In the genomic region with DNA sequence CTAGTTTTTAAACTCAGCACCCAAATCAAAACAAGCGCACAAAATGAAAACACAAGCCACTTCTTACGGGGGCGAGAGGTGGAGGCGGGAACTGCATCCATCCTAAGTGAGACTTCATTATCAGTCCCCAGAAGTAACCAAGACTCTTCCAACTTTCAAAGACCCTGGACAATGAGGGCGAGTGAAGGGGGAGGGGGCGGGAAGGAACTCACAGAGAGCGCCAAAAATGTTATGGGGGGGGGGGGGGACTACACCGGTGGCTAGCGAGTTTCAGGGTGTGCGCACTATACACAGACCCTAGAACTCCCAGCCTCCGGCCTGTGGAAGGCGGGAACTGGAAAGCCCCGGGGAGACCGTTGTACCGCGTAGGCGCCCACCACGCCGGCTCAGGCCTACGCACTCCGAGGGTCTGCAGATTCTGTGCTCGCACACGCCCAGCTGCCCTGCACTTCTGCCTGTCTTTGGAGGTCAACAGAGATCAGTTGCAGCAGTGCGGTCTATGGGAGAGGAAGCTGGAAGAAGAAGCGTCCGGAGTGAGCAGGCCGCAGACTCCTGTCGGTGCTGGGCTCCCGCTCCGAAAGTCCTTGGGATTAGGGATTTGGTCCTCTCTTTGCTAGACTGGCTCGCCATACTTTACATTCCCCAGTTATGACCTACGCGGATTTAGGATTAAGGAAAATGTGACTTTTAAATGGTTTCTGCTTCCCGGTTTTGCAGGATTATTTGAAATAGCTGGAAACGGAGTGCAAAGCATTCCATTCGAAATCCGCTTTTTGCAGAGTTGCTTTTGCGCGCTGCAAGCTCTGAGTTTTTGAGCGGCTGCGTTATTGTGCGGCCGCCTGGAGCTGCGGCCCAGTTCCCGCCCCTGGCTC, we compare ENCODE assay signal across 11 mouse cellular contexts. TPM values are rescaled to one million over a fixed set of nuclear protein-coding genes. Genes with fewer than 3 reads are reported as not detected.
DNase-seq lines count a peak whose midpoint lies in the region; ATAC-seq and TF ChIP-seq lines count a peak whose summit lies in the region.
"Had no signal": no experiment of that assay in that cellular context is flagged by ENCODE, and none has a peak within 500 bp of the region (broad histone marks: within the 10 kb centered on the region; RNA-seq: fewer than 3 reads in every experiment).

No protein-coding gene starts in this region.

- peaks cover 95% of the 10 kb centered on the region for H3K27me3 ChIP-seq in heart, embryonic 11.5 days (ENCODE audit: control insufficient read depth, insufficient read depth, low read length)
- H3K27me3 ChIP-seq in hindbrain, embryonic 11.5 days (ENCODE audit: control insufficient read depth, insufficient read depth, low read length), result peaks cover 94% of the 10 kb centered on the region
- H3K27me3 ChIP-seq in neural tube, embryonic 12.5 days (replicated peaks), result peaks cover 98% of the 10 kb centered on the region
- peaks cover 28% of the 10 kb centered on the region for H3K27me3 ChIP-seq in cerebellum, adult 2 months (ENCODE audit: control insufficient read depth, insufficient read depth, low read length)

- no peak overlapping the region for H3K9ac ChIP-seq in heart, embryonic 11.5 days (ENCODE audit: low read depth, low read length)
- no peak overlapping the region for H3K9ac ChIP-seq in hindbrain, embryonic 11.5 days (ENCODE audit: low read depth, low read length)
- no peak overlapping the region for H3K9ac ChIP-seq in neural tube, embryonic 12.5 days

- TF ChIP-seq CTCF in cerebellum, adult 2 months (IDR thresholded peaks at IDR 0.05; ENCODE audit: borderline replicate concordance, insufficient read depth, low read depth, low read length), result no peak

- H3K4me3 ChIP-seq in heart, embryonic 11.5 days (ENCODE audit: low read depth, low read length), result peak overlapping the region; percentile 27
- no peak overlapping the region for H3K4me3 ChIP-seq in hindbrain, embryonic 11.5 days (ENCODE audit: low read depth, low read length)
- H3K4me3 ChIP-seq in neural tube, embryonic 12.5 days, result no peak overlapping the region
- no peak overlapping the region for H3K4me3 ChIP-seq in cerebellum, adult 2 months (replicated peaks; ENCODE audit: insufficient read depth, low read depth, low read length)

- H3K36me3 ChIP-seq in heart, embryonic 11.5 days (ENCODE audit: control insufficient read depth, insufficient read depth, low read length), result no peaks in the 10 kb centered on the region
- no peaks in the 10 kb centered on the region for H3K36me3 ChIP-seq in hindbrain, embryonic 11.5 days (ENCODE audit: control insufficient read depth, insufficient read depth, low read length)
- H3K36me3 ChIP-seq in neural tube, embryonic 12.5 days, result no peaks in the 10 kb centered on the region

- no peak overlapping the region for H3K27ac ChIP-seq in heart, embryonic 11.5 days (ENCODE audit: low read depth, low read length)
- no peak overlapping the region for H3K27ac ChIP-seq in hindbrain, embryonic 11.5 days (ENCODE audit: low read depth, low read length)
- no peak overlapping the region for H3K27ac ChIP-seq in neural tube, embryonic 12.5 days
- H3K27ac ChIP-seq in cerebellum, adult 2 months (ENCODE audit: insufficient read depth, low read length), result no peak overlapping the region

- no peak for ATAC-seq in heart, embryonic 11.5 days (replicated peaks; ENCODE audit: insufficient number of reproducible peaks, low FRiP score, low TSS enrichment)
- no peak for ATAC-seq in hindbrain, embryonic 11.5 days (ENCODE audit: low FRiP score)
- no peak for ATAC-seq in neural tube, embryonic 12.5 days (ENCODE audit: low FRiP score, low read depth)

- H3K9me3 ChIP-seq in heart, embryonic 11.5 days (replicated peaks; ENCODE audit: control insufficient read depth, low read length), result no peaks in the 10 kb centered on the region
- peaks cover 3% of the 10 kb centered on the region for H3K9me3 ChIP-seq in hindbrain, embryonic 11.5 days (ENCODE audit: control insufficient read depth, low read length)
- H3K9me3 ChIP-seq in neural tube, embryonic 12.5 days, result no peaks in the 10 kb centered on the region

- DNase-seq in heart, postnatal 10 days, result no peak
- peak; percentile 26 for DNase-seq in right cerebral cortex, postnatal 25 days
- no peak for DNase-seq in right cerebral cortex, adult 18-20 months
- peak; percentile 71 for DNase-seq in hindbrain, embryonic 11.5 days (ENCODE audit: low spot score)
- DNase-seq in cerebellum, adult 2 months, result no peak
- DNase-seq in cerebellum, adult 18-20 months, result no peak
- DNase-seq: right cerebral cortex, postnatal 14 days had no signal

- intact Hi-C loops in heart, postnatal 10 days (cut with DNase I), result loop anchor here (2.0 kb wide), 1 partner anchor 51 kb away; no protein-coding TSS in a partner anchor

- peaks cover 23% of the 10 kb centered on the region for H3K4me1 ChIP-seq in heart, embryonic 11.5 days (ENCODE audit: control insufficient read depth, insufficient read depth, low read length)
- H3K4me1 ChIP-seq in hindbrain, embryonic 11.5 days (replicated peaks; ENCODE audit: control insufficient read depth, insufficient read depth, low read length), result peaks cover 24% of the 10 kb centered on the region
- H3K4me1 ChIP-seq in neural tube, embryonic 12.5 days, result peaks cover 17% of the 10 kb centered on the region
- H3K4me1 ChIP-seq in cerebellum, adult 2 months (ENCODE audit: control insufficient read depth, insufficient read depth, low read length), result no peaks in the 10 kb centered on the region; the same call in 1 of the 2 replicates

- TF ChIP-seq POLR2A in cerebellum, adult 2 months (IDR thresholded peaks at IDR 0.05; ENCODE audit: borderline replicate concordance, insufficient read depth, low read length), result no peak

- 1% methylated on average over 45 of the region's 45 CpGs for WGBS in heart, embryonic 11.5 days (ENCODE audit: insufficient replicate concordance)
- WGBS in hindbrain, embryonic 11.5 days, result 0% methylated on average over 45 of the region's 45 CpGs
- WGBS in neural tube, embryonic 12.5 days, result under 1% methylated on average over 42 of the region's 45 CpGs
- WGBS in cerebellum, adult 2 months, result 3% methylated on average over 45 of the region's 45 CpGs

- H3K4me2 ChIP-seq in heart, embryonic 11.5 days, result peak overlapping the region; percentile 59
- no peak overlapping the region for H3K4me2 ChIP-seq in hindbrain, embryonic 11.5 days (replicated peaks; ENCODE audit: low read depth, low read length)
- H3K4me2 ChIP-seq in neural tube, embryonic 12.5 days (replicated peaks), result peak overlapping the region; percentile 40; the same call in 1 of the 2 replicates

RNA-seq across cellular contexts. Expression of gene Nr2e1, which starts 1.5 kb away (rescaled TPM):
- 0.06 TPM in 1 of 2 replicates, not detected in the other for polyA plus RNA-seq in heart, embryonic 11.5 days (2014; fragmentation: Nextera tagmentation; extraction: Ambion mirVana)
- not detected for total RNA-seq in heart, postnatal 10 days (2021)
- polyA plus RNA-seq in hindbrain, embryonic 11.5 days (2014; fragmentation: Nextera tagmentation; extraction: Ambion mirVana), result 0.11 and 0.71 TPM in 2 replicates
- not detected in 2 replicates for polyA plus RNA-seq in neural tube, embryonic 12.5 days (2016; fragmentation: Nextera tagmentation; extraction: Ambion mirVana)
- 0.14 and 0.20 TPM in 2 replicates for polyA plus RNA-seq in cerebellum, adult 2 months (2012; rRNA removed)
- polyA plus RNA-seq: gonadal fat pad, adult 2 months; liver, embryonic 16.5 days had no signal

RNA-seq across cellular contexts. Expression of gene Ostm1, which starts 1.7 kb away (rescaled TPM):
- 27.1 and 28.2 TPM in 2 replicates for polyA plus RNA-seq in heart, embryonic 11.5 days (2014; fragmentation: Nextera tagmentation; extraction: Ambion mirVana)
- 10 to 100 TPM; 19.6 to 20.1 TPM for total RNA-seq in heart, postnatal 10 days (2021)
- 20.2 and 23.1 TPM in 2 replicates for polyA plus RNA-seq in hindbrain, embryonic 11.5 days (2014; fragmentation: Nextera tagmentation; extraction: Ambion mirVana)
- 21.7 and 24.1 TPM in 2 replicates for polyA plus RNA-seq in neural tube, embryonic 12.5 days (2016; fragmentation: Nextera tagmentation; extraction: Ambion mirVana)
- 40.1 and 41.7 TPM in 2 replicates for polyA plus RNA-seq in cerebellum, adult 2 months (2012; rRNA removed)

Comparison
In these comparisons a context has a peak if more than half of its experiments do, and no peak if none do; other contexts are left out.
1. DNase-seq: peak in right cerebral cortex, postnatal 25 days (single experiment) and hindbrain, embryonic 11.5 days (single experiment); none in heart, postnatal 10 days (0 of 2), right cerebral cortex, adult 18-20 months (single experiment), cerebellum, adult 2 months (0 of 2) and cerebellum, adult 18-20 months (0 of 2).